Mouse (Mus musculus) gastrocnemius, postnatal 36 days (tissue): ENCODE measurements at regions not wholly inside any gene's neighbourhood (a gene's known extent, or its start where the extent isn't known, plus 50 kb on each side); places are given as distances from the start of the nearest gene placed in this dataset.

Experiments used
- DNase-seq, 2 experiments: peaks; one replicate each; pipeline ENCODE4 v3.0.0; 2022
- intact Hi-C: fragments of 180-260 bp; cut with DNase I; formaldehyde crosslinking; loops from one replicate; pipeline ENCODE4 v1.15.1; 2025

- no peak for DNase-seq
- intact Hi-C loops = no loop called here
Observed at GRCm38 (mm10) chr8:49254311-49254828, 410.6 kb upstream of the Tenm3 start.

- DNase-seq = no peak
- intact Hi-C loops = no loop called here
Observed at GRCm38 (mm10) chr8:49243002-49243401, 399.3 kb upstream of the Tenm3 start.

DNA sequence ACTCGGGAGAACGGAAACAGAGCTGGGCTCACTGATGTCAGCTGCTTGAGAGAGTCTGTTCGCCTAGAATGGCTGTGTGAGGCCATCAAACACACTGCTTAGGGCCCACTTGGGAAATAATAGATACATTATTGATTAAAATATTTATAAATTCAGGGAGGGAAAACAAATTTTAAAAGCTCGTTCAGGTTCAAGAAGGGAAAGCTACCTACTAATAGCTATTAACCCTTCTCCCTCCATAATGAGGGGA is 393.0 kb upstream of the Tenm3 start:
- DNase-seq = no peak

GRCm38 (mm10) chr8:49236021-49236821 is 392.5 kb upstream of the Tenm3 start:
- intact Hi-C loops = no loop called here

More for the DNA sequence above, 393.0 kb upstream of the Tenm3 start:
- intact Hi-C loops = no loop called here

GRCm38 (mm10) chr8:49223841-49224420 is 380.2 kb upstream of the Tenm3 start:
- intact Hi-C loops = no loop called here
- DNase-seq = no peak

More at GRCm38 (mm10) chr8:49236021-49236821, 392.5 kb upstream of the Tenm3 start:
- no peak for DNase-seq

DNA sequence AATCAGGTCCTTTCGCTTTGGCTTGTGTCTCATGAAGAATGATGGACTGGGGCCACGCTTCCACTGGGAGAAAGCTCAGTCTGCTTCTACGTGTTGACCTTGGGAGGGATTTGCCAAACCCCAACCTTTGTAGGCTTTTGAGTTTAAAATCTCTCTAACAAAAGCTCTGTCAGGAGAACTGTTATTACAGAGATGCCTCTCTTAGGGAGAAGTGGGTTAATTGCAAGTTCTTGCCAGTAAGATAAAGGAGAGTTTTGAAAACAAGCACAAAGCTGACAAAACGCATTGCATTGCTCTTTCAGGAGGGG is 351.5 kb upstream of the Tenm3 start:
- intact Hi-C loops = no loop called here
- no peak for DNase-seq

GRCm38 (mm10) chr8:49194592-49195332 is 351.0 kb upstream of the Tenm3 start:
- DNase-seq = no peak
- intact Hi-C loops = no loop called here

GRCm38 (mm10) chr8:49186853-49187252 is 343.1 kb upstream of the Tenm3 start:
- intact Hi-C loops = no loop called here
- DNase-seq = no peak

DNA sequence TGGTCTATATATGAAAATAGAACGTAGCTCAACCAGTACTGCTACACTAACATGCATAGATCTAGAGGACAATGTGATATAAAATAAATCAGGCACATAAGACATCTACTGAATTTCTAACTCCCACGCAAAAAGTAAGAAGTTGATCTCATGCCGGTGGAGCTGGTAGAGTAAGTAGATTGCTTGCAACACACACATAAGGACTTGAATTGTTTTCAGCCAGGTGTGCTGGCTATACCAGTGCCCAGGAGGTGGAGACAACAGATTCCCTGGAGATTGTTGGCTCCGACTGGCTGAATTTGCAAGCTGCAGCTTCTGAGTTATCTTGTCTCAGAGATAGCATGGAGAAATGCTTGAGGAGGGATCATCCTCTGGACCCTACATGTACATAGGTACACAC is 331.6 kb upstream of the Tenm3 start:
- intact Hi-C loops = no loop called here
- DNase-seq = no peak

GRCm38 (mm10) chr8:49174956-49175355 is 331.2 kb upstream of the Tenm3 start:
- DNase-seq = no peak
- intact Hi-C loops = no loop called here

GRCm38 (mm10) chr8:49159318-49159717 is 315.6 kb upstream of the Tenm3 start:
- intact Hi-C loops = no loop called here
- no peak for DNase-seq

- no peak for DNase-seq
- intact Hi-C loops = no loop called here
Observed at GRCm38 (mm10) chr8:49158201-49158600, 314.4 kb upstream of the Tenm3 start.

DNA sequence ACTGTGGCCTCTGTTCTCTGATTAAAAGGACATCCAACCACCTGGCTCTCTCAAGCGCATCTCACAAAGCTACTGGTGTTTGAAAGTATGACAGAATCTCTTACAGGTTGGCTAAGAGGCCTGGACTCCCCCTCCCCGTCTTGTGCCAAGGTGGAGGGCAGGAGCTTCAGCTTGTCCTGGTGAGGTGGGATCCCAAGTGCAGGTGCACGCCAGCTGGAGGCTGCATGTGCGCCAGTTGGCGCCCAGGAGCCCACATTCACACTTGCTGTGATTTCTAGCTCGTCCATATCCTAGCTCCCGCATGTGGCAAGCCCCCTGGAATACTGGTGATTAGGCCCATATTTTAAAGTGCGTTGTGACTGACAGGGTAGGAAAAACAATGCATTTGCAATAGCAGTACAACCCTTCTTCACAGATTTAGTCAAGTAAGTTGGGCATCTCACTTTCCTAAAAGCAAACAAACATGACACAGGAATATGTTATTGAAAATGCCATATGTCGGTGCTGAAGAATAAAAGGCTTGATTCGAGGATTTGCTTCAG is 292.8 kb upstream of the Tenm3 start:
- DNase-seq = no peak
- intact Hi-C loops = no loop called here

GRCm38 (mm10) chr8:49109095-49109494 is 265.3 kb upstream of the Tenm3 start:
- no peak for DNase-seq
- intact Hi-C loops = no loop called here

- no peak for DNase-seq
- intact Hi-C loops = no loop called here
Observed at GRCm38 (mm10) chr8:49108665-49109064, 264.9 kb upstream of the Tenm3 start.

DNA sequence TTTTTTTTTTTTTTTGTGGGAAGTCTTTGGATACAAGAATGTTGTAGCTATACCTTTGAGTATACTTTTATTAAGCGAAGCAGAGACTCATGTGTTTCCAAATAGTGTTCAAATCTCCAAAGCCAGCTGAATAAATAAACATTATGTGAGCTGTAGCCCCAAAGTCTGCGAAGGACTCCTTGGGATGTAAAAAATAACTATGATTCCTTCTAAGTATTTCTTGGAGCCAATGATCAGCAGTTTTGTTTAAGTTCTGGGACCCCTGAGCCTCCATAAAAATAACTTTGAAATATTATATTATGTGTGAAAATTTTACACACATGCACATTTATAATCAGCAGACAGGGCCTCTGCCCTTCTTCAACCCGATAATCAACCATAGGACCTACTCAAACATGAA is 262.8 kb upstream of the Tenm3 start:
- intact Hi-C loops = no loop called here
- DNase-seq = no peak

DNA sequence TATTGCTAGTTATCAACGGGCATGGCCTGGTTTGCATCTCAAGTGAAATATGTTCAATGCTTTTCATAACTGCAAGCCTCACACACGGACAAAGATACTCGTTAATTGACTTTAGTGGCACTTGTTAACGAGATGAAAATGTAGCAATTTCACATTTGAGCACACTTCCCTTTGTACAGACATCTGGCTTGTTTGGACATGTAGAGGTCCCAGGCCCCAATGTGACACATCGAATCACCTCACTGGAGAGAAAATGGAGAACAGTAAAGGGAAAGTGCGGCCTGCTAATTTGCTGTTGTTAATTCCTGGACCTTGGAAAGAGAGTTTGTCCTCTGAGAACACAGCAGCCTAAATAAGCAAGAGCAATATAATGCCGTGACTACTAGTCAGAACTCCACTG is 257.4 kb upstream of the Tenm3 start:
- no peak for DNase-seq
- intact Hi-C loops = no loop called here

GRCm38 (mm10) chr8:49084191-49084875 is 240.6 kb upstream of the Tenm3 start:
- DNase-seq = no peak
- intact Hi-C loops = no loop called here

- no peak for DNase-seq
- intact Hi-C loops = no loop called here
Observed at GRCm38 (mm10) chr8:49069451-49069850, 225.7 kb upstream of the Tenm3 start.

- no peak for DNase-seq
- intact Hi-C loops = no loop called here
Observed at GRCm38 (mm10) chr8:49063256-49063655, 219.5 kb upstream of the Tenm3 start.

- intact Hi-C loops = no loop called here
- DNase-seq = no peak
Observed at GRCm38 (mm10) chr8:49043236-49043635, 199.5 kb upstream of the Tenm3 start.
